Mouse (Mus musculus) gastrocnemius, postnatal 10 days (tissue): ENCODE results near the gene Acap1. TPM values are rescaled to one million over a fixed set of nuclear protein-coding genes. Genes with fewer than 3 reads are reported as not detected.
"Not testable (repeated sequence)": the region's sequence is repeated elsewhere in the genome, so short reads cannot be mapped to it uniquely, and the experiment has no call there.

Experiments used
- DNase-seq: peaks from one replicate; pipeline ENCODE4 v3.0.0; 2021; ENCODE audit warnings: mixed read lengths
- total RNA-seq, 2 experiments: library from RNA; stranded (reverse); gene quantifications; 2 replicates each; pipeline ENCODE4 v1.2.3; 2021

Gene Acap1
- total RNA-seq, 2 experiments from 2014 or later: 0.42 to 1.0 TPM

GRCm38 (mm10) chr11:69921114-69922011, 26.0 kb upstream of the Acap1 start, which contains the start of gene Eif5a:
Gene Eif5a, minus strand, starts transcription at chr11:69921958.
- DNase-seq: peak; percentile 100

GRCm38 (mm10) chr11:69920266-69921031, 25.1 kb upstream of the Acap1 start:
- peak; percentile 71 for DNase-seq

GRCm38 (mm10) chr11:69919661-69920265, 24.4 kb upstream of the Acap1 start:
- DNase-seq: peak; percentile 76

GRCm38 (mm10) chr11:69919053-69919452, 23.7 kb upstream of the Acap1 start:
- DNase-seq: no peak

- no peak for DNase-seq
Observed at GRCm38 (mm10) chr11:69918118-69918517, 22.8 kb upstream of the Acap1 start.

GRCm38 (mm10) chr11:69917379-69917948, 22.1 kb upstream of the Acap1 start:
- DNase-seq: no peak

GRCm38 (mm10) chr11:69916652-69917378, 21.5 kb upstream of the Acap1 start:
- not testable (repeated sequence) for DNase-seq

GRCm38 (mm10) chr11:69915667-69916627, 20.6 kb upstream of the Acap1 start:
- DNase-seq: no peak

GRCm38 (mm10) chr11:69914917-69915430, 19.6 kb upstream of the Acap1 start:
- no peak for DNase-seq

GRCm38 (mm10) chr11:69914372-69914764, 19.0 kb upstream of the Acap1 start:
- DNase-seq: no peak

GRCm38 (mm10) chr11:69913554-69914371, 18.4 kb upstream of the Acap1 start, which contains the start of gene Gps2:
Gene Gps2, plus strand, starts transcription at chr11:69913888.
- DNase-seq: peak; percentile 89

- no peak for DNase-seq
Observed at GRCm38 (mm10) chr11:69912716-69913530, 17.6 kb upstream of the Acap1 start.

GRCm38 (mm10) chr11:69911701-69912100, 16.4 kb upstream of the Acap1 start:
- no peak for DNase-seq

GRCm38 (mm10) chr11:69910781-69911560, 15.6 kb upstream of the Acap1 start:
- DNase-seq: no peak

GRCm38 (mm10) chr11:69910177-69910576, 14.8 kb upstream of the Acap1 start:
- DNase-seq: no peak

GRCm38 (mm10) chr11:69909174-69909573, 13.8 kb upstream of the Acap1 start:
- no peak for DNase-seq

GRCm38 (mm10) chr11:69908645-69909044, 13.3 kb upstream of the Acap1 start:
- no peak for DNase-seq
